Mouse (Mus musculus) urinary bladder, adult 18-20 months (tissue): ENCODE results near the gene Macrod1.
"Not testable (repeated sequence)": the region's sequence is repeated elsewhere in the genome, so short reads cannot be mapped to it uniquely, and the experiment has no call there.

ENCODE experiments used
- DNase-seq, 2 experiments: peaks; one replicate each; pipeline ENCODE4 v3.0.0; 2022; ENCODE audit warnings: low spot score in 2 of 2, mixed read lengths in 2 of 2

The Macrod1 gene

DNA sequence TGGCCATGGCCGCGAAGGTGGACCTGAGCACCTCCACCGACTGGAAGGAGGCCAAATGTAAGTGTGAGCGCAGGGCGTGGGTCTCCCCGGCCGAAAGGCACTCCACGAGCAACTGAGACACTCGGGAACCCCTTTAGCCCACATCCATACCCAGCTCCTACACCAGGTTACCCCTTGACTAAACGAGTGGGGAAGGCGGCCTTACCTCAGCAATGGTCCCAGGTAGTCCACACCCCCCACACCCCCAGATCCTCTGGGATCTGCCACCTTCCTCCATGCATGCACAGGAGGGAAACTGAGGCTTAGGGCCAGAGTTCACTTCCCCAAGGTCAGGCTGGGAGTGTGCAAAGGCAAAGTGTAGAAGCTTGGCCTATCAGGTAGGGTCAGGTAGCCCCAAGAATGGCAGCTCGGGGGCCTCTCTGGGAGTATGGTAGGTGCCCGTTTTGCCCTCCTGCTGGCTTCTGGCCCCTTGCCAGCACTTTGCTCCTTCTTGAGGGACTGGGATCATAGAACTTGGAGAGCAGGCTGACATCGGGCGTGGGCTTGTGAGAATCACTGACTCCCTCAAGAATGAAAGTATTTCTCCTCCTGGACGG is 614 bp downstream of the Macrod1 start:
- DNase-seq, result no peak

DNA sequence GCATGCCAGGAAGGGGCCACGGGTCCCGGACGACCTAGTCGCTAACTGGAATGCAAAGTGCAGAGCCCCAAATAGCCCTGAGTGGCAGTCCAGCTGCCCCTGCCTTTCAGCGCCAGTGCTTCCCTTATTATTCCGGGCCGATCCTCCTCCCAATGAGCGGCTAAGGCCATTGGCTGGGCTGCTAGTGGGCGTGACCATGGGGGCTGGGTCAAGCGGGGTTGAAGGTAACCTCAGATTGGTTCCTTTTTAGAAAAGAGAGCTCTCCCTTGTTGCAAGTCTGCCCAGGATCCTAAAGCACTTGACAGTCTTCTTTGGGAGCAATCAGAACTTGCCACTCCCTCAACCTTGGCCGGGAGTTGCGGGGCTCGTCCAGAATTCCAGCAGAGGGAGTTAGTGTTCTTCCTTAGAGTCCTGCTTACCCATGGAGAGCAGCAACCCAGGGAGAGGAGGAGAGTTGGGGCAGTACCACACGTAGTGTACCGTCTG is 1.2 kb downstream of the Macrod1 start:
- peak; percentile 78 to 82 for DNase-seq

DNA sequence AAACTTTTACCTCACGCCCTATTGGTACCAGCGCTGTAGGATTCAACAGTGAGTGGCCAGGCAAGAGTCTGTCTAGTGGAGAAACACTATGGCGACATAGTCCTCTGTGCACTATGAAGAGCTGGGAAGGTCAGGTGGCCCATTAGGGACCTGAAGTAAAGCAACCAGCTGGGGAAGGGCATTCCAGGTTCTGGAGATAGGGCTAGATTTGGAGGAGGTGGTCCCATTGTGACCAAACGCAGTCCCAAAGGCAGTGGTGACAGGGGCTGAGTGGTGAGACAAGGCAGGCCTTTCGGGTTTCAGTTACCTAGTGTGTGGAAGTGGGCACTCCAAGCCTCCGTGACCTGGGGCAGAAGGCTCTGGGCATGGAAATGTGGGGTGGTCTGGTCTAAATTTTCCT is 1.9 kb downstream of the Macrod1 start:
- DNase-seq, result no peak

DNA sequence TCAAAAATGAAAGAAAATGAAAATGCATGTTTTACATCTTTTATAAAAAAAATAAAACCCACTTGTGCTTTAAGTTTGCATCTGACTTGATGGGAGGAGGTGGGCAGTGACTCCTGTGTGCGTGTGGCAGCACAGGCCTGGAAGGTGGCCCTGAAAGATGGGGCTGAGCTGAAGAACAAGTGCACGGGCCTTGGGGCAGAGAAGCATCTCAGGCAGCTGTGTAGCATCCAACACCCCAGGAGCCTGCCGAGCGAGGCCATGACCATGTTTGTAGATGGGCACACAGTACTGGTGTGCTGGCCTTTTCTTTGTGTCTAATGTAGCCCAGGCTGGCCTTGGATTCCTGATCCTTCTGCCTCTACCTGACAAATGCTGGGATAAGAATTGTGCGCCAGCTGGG is 5.5 kb downstream of the Macrod1 start:
- DNase-seq, result no peak

DNA sequence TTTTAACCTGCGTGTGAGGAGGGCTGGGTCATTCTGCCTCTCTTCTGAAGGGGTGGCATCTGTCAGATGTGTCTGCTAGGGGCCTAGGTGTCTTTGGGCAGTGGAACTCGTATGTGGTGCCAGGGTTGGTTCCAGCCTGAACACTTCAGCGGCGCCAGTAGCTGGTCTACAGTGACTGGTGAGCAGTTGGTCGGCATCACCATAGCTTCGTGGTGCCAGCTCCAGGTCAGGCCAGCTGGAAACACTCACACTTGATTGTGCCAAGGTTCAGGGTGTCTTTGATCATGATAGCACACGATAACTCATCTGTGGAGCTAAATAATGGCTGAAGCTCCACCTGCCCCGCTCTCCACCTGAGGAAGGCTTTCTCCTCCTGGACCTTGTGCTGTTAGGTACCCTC is 6.3 kb downstream of the Macrod1 start:
- no peak for DNase-seq

DNA sequence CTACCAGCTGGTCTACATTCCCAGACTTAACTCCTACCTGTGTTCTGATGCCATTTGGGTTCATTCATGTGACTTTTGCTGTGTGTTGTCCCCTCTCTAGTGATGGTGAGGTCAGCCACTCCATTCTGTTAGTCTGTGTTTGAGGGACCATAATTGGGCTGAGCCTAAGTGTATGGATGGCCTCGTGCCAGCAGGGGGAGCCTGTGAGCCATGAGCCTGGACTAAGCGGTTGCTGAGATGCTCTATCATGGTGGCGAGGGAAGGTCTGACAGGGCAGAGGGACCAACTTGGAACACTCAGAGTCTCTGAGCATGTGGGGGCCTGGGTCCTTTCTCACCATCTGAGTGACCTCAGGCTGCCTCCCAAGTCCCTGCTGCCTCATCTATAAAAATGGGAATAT is 8.0 kb downstream of the Macrod1 start:
- DNase-seq, result peak; percentile 71 to 76

DNA sequence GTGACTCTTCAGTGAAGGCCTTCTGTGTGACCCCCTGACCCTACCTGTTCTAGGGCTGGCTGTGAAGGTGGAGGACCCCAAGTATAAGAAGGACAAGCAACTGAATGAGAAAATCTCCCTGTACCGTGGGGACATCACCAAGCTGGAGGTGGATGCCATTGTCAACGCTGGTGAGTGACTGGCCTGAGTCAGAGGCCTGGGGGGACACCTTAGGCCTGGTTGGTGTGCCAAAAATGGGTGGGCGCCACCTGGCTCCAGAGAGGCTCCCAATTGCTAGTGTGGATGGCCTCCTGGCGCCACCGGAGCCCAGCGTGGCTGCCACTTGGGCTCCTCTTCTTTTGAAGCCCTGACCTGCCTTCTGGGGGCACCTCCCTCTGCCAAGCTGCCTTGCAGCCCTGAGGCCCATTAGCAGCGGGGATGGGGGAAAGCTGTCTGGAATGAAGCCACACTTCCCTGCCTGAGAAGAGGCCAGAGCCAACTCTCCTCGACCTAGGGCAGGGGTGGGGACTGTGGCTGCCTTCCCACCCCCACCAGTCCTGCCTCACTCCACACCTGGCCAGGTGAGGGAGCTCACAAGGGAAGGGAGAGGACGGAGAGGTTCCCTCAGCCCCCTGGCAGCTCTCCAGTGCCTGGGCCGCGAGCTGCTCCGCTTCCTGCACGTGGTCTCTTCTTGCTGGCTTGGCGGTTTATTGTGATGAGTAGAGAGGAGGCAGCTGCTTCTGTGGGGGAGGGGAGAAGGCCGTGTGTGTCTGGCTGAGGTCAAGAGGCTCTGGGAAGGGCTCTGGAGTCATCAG is 9.6 kb downstream of the Macrod1 start:
- DNase-seq, result no peak

DNA sequence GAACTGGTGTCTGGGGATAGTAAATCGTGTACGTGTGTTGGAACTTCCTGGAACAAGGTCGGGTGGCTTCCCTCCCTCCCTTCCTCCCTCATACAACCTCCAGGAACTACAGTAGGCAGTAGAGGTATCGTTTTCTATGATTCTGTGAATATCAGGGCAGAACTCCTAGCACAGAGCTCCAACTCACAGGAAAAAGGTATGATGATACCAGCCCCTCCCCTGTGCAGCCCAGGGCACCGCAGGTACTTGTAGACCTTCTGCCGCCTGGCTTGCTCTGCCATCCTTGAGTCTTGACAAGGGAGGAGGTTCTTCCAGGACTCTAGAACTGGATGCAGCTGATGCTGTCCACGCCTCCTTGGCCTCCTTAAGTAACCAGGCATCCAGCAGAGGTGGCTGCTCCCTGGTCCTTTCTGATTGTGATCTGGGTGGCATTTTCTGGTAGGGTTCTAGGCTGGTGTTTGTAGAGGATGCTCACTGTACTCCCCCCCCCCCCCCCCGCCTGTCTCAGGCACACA is 10.3 kb downstream of the Macrod1 start:
- DNase-seq, result no peak

DNA sequence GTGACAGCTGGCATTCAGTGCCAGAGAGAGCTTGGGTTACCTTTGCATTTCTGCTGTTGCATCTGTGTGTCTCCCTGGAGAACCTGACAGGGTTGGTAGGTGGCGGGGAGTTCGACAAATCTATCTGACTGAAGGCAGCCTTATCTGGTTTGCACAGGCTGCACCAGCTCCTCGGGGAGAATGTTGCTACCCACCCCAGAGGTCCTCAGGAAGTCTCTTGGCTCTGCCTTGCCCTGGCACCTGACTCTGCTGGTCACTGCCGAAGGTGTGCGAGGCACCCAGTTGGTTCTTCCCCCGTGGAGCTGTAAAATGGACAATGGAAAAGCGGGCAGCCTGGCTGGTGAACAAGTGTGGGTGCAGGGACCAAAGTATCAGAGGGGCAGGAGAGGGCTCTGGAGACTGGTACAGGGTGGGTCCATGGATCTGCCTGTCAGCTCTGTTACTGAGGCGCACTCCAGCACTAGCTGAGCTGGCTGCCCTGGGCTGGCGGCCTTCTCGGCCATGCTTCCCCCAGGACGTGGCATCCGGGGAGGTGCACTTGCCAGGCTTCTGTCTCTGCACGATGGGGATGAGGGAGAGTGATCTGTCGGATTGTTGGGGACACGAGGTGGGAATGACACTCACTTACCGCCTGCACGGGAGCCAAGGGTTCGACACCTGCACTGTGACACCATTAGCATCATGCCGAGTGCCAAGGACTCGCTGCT is 10.9 kb downstream of the Macrod1 start:
- no peak for DNase-seq

DNA sequence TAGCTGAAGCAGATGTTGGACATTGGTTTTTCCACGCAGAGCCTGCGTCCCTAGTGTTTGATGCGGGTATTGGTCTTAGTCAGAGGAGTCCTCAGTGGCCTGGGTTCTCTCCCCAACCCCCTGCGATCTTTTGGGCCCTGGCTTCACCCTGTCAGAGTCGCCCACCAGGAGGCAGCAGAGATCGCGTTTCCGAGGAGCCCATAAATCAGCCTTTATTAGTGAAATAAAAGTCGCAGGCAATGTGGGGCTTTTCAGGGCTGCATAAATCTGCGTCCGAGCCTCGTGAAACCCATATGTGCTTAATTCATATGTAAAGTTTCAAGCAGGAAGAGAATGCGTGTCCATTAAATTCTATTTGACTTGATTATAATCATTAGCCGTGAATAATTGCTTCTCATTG is 11.5 kb downstream of the Macrod1 start:
- peak; percentile 64 to 80 for DNase-seq

DNA sequence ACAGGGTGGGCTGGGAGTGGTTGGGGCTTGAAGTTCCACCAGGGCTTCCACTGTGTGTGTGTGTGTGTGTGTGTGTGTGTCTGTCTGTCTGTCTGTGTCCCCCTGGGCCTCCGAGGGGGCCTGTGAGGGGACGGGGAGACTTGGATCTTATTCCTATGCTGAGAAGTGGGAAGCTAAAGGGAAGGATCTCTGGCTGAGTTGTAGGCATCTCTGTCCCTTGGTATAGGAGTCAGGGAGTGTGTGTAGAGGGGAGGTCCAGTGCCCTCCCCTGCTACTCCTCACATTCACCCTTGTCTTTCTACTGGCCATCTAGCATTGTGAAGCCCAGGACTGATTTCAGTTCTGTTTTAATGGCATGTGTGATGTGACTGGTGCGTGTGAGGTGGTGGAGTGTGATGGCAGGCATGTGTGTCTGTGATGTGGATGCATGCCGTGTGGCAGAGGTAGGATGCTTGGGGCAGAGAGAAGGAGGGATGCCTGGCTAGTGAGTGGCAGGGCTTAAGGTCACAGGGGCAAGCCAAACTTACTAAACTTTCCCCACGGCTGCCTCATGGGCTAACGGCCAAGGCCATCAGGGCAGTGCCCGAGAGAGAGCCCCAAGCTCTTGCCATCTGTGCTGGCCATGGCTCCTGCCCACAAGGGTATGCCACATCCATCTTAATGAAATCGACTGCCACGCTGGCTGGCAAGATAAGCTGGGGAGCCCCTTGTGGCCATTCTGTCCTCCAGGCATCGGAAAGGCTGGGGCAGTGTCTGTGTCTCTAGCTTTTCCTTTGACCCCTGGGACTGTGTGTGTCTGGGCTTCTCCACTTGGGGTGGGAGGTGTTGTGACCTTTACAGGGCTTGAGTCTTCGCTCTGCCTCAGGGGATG is 12.3 kb downstream of the Macrod1 start:
- DNase-seq, result no peak

DNA sequence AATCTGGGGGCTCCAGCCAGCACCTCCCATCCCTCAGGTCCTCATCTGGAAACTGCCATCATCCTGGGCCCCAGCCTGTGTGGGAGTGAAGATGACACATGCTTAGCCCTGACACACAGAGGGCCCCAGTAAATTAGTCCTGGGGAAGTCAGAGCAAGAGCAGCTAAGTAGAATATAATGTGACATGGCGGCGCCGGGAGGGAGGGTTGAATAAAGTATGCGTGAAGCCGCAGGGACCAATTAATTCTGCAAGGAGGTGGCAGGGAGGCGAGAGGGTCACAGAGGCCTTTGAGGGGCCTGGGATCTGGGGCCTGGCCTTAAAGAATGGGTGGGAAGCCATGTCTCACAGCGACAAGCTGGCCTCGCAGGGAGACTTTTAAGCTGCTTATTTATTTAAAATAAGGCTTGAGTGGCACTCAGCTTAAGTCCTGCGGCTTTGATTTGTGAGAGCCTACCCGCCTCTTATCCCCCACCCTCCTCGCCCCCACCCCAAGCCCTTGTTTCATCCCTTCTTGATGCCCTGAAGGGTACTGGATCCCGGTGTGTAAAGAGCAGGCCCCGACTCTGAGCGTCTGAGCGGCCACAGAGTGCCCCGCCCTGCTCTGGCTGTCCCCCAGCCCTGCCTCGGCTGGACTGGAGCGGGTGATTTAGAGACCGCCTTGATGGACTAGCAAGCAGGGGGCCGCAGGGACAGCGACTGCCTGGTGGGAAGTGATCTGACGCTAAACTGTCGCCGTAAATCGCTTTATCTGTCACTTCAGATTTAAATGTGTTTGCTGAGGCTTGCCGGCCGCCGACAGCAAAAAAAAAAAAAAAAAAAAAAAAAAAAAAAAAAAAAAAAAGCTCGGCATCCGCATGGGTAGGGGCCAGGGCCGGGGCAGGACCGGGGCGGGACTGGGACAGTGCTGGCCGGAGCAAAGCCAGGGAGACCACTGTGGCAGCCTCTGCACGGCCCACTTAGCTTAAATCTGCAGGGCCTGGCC is 13.5 kb downstream of the Macrod1 start:
- DNase-seq, result peak in 1 of 2 experiments; percentile 18

DNA sequence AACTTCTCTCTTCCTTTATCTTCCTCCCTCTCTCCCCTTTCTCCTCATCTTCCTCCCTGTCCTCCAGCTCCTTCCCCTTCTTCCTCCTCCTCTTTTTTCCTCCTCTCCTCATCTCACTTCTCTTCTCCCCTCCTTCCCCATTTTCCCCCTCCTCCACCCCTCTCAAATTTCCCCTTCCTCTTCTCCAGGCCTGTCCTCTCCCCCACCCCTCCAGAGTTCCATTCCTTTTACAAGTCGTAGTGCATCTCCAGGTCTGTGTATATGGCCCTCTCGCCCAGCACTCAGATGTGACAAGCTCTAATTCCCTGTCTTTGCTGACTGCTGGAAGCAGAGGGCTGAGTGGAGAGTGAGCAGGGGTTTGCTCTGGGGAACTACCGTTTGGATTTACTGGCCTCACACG is 14.2 kb downstream of the Macrod1 start:
- DNase-seq, result no peak

DNA sequence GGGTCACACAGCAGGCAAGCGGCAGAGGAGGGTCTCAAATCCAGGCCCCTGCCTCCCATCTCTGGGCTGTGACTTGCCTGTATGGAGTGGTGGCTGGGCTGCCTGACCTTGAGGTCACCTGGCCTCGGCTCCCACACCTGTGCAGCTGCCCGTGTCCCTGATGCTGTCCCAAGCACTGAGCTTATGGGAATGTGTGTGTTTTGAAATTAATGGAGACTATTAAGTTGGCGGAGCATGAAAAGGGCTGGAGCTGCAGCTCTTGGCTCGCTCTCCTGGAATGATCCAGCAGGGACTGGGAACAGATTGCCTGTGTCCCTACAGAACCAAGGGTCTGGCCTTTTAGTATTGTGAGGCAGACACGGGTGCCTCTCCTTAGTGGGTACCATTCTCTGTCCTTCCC is 15.6 kb downstream of the Macrod1 start:
- no peak for DNase-seq

DNA sequence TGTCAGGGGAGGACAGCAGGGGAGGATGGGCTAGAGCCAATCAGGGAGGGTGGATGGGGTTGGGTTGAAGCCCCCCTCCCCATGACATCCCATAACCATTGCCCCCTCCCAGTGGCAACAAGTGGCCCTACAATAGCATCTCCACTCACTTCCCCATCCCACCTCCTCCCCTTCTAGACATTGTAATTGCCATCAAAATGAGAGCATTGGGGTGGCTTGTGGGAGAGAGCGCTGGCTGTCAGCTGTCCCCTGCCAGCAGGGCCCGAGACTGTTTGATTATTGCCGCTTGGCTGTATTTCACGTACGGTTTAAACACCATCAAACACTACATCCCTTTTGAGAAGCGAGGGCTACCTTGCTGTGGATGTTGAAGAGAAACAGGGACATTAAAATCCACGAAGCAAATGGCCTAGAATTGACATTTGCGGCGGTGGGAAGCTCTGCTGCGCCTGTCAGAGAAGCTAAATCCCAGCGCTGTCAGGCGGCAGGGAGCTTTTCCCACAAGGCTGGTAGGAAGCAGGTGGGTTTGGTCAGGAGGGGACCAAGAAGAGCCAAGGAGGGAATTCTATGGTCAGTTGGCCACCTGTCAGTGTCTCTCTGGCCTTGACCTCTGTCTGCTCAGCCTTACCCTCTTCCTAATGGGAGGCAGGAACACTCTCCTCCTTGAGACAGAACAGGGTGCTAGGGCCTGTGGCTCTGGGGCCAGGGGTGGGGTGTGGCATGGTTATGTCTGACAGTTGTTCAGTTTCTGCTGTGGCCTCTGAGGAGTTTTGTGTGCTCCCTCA is 17.6 kb downstream of the Macrod1 start:
- no peak for DNase-seq

DNA sequence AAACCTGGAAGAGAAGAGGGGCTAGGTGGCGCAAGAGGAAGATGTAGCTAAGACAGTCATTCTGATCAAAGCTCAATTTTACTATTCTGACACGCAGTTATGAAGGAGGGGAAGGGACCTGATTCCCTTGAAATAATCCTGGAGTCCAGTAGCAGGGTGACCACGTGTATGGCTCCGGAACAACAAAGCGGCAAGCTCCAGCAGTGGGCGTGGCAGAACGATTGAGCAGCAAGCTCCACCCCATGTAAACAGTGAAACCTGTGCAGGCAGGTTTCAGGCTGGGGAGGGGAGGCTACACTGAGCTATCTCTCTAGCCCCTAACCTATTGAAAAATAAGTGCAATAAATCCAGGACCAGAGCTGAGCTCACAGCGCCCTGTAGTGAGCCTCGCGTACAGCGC is 18.7 kb downstream of the Macrod1 start:
- DNase-seq, result not testable (repeated sequence)

DNA sequence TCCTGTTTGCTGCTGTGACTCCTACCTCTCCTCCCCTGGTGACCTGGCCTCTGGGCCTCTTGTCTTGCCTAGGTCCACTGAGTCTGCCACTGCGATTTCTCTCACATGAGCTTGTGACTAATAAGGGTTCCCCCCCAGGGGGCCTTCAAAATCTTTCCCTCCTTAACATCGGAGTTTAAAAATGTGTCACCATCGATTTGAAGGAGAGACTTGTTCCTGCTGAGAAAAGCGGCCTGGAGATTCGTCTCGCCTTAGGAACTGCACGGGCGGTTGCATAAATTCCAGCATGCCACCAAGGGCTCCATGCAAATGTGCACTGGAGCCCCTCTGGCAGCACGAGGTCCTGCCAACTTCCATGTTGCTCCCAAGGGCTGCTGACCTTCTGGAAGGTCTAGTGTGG is 21.1 kb downstream of the Macrod1 start:
- no peak for DNase-seq

DNA sequence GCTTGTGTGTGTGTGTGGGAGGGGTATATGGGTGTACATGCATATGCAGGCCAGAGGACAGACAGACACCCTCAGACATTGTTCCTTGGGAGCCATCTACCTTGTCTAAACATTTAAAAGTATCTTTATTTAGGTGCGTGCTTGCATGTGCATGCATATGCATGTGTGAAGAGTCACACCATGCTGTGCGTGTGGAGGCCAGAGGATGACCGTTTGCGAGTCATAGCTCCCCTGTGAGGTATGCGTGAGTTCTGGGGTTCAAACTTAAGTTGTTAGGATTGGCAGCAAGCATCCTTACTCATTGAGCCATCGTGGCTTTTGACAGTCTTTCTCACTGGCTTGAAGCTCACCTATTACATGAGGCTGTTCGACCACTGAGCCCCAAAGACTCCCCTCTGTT is 21.7 kb downstream of the Macrod1 start:
- DNase-seq, result no peak

DNA sequence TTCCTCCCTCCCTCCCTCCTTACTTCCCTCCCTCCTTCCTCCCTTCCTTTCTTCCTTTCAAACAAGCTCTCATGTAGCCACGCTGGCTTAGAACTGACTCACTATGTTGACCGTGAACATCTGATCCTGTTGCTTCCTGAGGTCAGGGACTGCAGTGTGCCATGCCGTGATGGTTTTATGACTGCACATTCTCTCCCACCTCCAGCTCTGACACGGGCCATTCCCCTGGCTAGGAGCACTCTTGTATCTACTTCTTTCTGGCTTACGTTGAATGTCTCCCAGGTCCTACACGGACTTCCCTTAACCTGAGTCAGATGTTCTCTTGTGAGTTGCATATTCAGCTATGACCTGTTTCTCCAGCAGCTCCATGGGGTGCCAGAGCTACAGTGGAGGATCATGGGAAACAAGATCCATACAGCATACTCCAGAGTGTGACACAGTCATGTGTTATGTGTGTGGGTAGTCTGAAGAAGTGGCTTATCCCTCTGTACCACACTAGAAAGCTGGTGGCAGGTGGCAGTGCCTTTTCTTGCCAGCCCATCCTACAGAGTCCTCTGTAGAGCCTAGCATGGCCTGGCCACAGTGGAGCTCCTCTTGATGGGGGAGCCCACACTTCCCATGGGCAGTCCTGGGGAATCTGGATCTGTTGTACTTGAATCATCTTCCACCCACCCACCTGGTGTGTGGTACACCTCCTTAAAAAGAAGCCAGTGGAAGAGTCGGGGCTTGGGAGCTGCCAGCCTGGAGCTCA is 25.1 kb downstream of the Macrod1 start:
- DNase-seq, result no peak
